Mouse (Mus musculus): Measurements from ENCODE around the gene Ran.

Ran gene

GRCm38 (mm10) chr5:129016370-129016769 is 3.5 kb upstream of the Ran start:
- DNase-seq, result no peak

DNA sequence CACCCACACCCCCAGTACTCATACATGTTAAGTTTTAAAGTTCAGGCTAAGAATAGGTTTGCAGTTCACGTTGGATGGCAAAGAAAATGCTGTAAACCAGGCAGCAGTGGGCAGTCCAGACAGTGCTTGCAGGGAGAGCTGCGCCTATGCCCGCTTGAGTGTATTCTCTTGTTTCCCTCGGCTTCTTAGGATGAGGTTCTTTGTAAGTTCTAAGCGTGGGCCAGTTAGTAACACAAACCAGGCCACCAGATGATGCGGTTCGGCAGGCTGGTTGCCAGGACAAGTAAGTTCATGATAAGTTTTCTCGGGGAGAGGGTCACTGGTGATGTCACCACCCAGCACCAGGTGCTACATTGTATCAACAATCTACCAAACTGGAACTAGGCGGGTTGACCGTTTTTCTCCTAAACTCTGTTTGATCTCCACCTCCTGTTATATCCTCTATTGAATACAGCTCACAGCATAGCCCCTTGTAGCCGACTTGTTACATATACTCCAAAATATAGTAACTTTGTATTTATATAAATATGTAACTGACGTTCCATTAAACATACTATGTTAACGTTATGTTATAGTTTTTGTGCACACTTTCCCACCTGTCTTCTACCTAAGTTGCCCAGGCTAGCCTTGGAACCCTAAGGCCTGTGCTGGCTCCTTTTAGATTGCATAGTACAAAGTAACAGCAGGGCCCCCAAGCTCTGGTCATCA is 933 bp upstream of the Ran start:
- peak; percentile 60 for DNase-seq

GRCm38 (mm10) chr5:129020300-129020668 is 415 bp downstream of the Ran start:
- DNase-seq, result no peak

DNA sequence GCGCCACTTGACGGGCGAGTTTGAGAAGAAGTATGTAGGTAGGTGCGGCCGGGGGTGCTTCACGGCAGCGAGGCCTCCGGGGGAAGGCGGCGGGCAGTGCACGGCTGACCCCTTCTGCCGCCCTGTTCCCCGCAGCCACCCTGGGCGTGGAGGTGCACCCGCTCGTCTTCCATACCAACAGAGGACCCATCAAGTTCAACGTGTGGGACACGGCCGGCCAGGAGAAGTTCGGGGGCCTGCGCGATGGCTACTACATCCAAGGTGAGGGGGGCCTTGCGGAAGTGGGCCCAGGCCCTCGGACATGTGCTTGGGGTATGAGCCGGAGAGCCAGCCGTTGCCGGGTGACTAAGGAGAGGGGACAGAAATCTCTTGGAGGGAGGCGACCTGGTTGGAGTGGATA is 862 bp downstream of the Ran start:
- DNase-seq, result no peak

DNA sequence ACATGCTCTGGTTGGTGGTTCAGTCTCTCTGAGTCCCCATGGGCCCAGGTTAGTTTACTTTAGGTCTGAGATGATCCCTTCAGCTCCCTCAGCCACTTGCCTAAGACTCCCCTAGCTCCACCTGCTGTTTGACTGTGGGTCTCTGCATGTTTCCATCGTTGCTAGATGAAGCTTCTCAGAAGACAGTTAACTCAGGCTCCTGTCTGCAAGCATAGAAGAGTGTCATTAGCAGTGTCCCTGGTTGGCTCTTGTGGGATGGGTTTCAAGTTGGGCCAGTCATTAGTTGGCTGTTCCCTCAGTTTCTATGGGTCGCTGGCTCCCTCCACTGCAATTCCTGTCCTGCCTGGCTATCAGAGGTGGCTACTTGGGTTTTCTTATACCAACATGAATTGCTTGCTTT is 5.2 kb downstream of the Ran start:
- DNase-seq, result no peak

GRCm38 (mm10) chr5:129025725-129026124 is 5.9 kb downstream of the Ran start:
- no peak for DNase-seq

- no peak for DNase-seq
Measured at GRCm38 (mm10) chr5:129026171-129026570, 6.3 kb downstream of the Ran start.

DNA sequence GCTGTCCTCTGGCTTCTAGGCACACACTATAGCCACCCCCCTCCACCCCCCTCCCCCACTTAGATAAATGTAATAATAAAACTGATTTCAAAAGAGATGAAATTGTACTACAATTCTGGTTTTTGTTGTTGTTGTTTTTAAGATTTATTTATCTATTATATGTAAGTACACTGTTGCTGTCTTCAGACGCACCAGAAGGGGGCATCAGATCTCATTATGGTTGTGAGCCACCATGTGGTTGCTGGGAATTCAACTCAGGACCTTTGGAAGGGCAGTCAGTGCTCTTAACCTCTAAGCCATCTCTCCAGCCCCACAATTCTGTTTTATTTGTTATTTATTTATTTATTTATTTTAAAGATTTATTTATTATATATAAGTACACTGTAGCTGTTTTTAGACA is 6.8 kb downstream of the Ran start:
- no peak for DNase-seq

DNA sequence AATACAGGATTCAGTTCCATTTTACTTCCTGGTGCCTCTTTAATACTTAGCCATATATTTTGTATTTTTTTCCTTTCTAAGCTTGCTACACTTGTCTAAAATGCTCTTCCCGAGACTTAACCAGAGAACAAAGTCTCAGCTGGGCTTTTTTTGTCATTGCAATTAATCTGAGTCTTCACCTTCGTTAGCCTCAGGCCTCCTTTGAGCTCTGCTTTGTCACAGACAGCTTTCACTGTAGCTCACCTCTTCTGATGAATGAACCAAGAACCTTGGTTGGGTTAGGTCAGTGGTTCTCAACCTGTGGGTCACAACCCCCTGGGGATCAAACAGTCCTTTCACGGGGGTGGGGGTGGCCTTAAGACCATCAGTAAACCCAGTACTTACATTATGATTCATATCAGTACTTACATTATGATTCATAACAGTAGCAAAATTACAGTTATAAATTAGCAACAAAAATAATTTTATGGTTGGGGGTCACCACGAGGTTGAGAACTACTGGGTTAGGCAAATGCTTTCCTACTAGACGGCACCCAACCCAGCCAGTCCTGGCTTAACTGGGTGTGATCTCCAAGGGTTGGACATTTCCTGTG is 9.4 kb downstream of the Ran start:
- no peak for DNase-seq

DNA sequence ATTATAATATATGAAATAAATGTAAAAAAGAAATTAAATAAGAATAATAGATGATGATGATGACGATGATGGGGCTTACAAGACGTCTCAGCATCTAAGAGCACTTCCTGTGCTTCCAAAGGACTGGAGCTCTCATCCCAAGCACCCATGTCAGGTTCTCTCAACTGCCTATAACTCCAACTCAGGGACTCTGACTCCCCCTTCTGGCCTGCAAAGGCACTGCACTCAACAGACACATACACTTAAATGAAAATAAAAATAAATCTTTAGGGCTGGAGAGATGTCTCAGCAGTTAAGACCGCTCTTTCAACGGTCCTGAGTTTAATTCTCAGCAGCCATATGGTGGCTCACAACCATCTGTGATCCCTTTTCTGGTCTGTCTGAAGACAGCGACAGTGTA is 16.8 kb downstream of the Ran start:
- DNase-seq, result no peak

- no peak for DNase-seq
Measured at GRCm38 (mm10) chr5:129037739-129038138, 17.9 kb downstream of the Ran start.

DNA sequence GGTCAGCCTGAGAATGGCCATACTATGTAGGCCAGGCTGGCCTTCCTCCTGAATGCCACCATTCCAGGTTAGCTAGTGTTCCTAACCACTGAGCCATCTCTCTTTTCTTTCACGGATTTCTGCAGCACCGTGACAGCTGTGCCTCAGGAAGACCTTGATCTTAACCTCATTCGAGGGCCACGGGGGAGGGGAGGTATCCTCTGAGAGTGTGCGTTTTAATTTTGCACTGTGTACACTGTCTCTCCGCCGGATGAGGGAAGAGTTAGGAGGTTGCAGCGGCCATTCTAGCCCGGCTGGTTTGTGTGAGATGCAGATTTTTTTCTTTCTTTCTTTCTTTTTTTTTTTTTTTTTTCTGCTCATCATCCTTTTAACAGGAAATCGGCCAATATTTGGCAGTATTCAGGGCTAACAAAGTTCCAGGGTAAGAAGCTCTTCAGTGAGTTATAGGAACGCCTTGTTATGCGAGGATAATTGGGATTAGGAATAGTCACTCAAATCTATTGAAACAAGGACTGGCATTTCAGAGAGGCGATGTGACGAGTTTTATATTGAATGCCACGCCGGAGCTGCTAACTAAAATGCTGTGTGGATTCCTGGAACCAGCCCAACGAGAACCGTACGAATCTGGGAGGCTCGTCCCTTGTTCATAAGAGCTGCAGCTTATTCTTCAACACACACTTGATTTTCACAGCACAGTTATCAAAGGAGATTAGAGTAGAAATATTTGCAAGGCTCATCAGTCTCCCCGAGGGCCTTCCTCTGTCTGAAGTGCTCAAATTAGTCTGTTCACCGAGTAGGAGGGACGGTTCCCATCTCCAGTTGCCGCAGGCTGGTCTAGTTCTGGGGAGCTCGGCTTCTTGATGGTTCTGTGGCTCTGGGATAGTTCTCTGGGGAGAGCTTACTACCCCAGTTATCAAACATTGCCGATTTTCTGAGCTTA is 26.0 kb downstream of the Ran start:
- DNase-seq, result no peak

DNA sequence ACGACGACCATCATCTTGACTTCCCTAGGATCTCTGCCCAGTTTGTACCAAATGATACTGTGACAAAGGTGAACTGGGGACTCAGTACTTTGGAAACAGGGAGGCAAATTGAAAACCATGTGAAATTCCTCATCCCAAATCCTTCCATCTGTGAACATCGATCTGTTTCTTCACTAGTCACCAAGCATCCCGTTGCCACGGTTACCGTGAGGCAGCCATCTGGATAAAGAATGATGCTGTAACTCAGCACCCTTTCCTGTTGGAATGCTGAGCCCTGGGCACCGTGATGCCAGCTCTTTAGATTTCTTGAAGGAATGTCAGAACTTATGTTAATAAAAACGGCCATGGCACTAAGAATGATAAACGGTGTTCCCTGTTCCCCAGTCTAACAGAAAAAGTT is 29.5 kb downstream of the Ran start:
- no peak for DNase-seq

- no peak for DNase-seq
Measured at GRCm38 (mm10) chr5:129051910-129052309, 32.0 kb downstream of the Ran start.

GRCm38 (mm10) chr5:129052636-129053355 is 32.9 kb downstream of the Ran start:
- no peak for DNase-seq

GRCm38 (mm10) chr5:129054675-129055284 is 34.9 kb downstream of the Ran start:
- no peak for DNase-seq

- DNase-seq, result no peak
Measured at GRCm38 (mm10) chr5:129059116-129059515, 39.2 kb downstream of the Ran start.

- peak; percentile 61 for DNase-seq
Measured at GRCm38 (mm10) chr5:129061579-129061978, 41.7 kb downstream of the Ran start.

- peak; percentile 71 for DNase-seq
Measured at GRCm38 (mm10) chr5:129063037-129063791, 43.3 kb downstream of the Ran start.

- DNase-seq, result no peak
Measured at GRCm38 (mm10) chr5:129063792-129064087, 43.9 kb downstream of the Ran start.

GRCm38 (mm10) chr5:129064186-129064585 is 44.3 kb downstream of the Ran start:
- DNase-seq, result no peak

GRCm38 (mm10) chr5:129065301-129065700 is 45.4 kb downstream of the Ran start:
- DNase-seq, result no peak

Data from cerebellum, adult 9-10 months (tissue).